Mouse (Mus musculus): ENCODE measurements around the gene Rack1.
"Not testable (repeated sequence)": the region's sequence is repeated elsewhere in the genome, so short reads cannot be mapped to it uniquely, and the experiment has no call there.

Rack1 gene

GRCm38 (mm10) chr11:48799921-48800701 is at the start of gene Rack1:
Rack1 (plus strand) TSS chr11:48800332.
- peak; percentile 81 for DNase-seq (ENCODE audit: low spot score)

- DNase-seq (ENCODE audit: low spot score), result no peak
Observed at GRCm38 (mm10) chr11:48750428-48750827, 49.7 kb upstream of the Rack1 start.

- not testable (repeated sequence) for DNase-seq (ENCODE audit: low spot score)
Observed at GRCm38 (mm10) chr11:48753534-48753933, 46.6 kb upstream of the Rack1 start.

- DNase-seq (ENCODE audit: low spot score), result no peak
Observed at GRCm38 (mm10) chr11:48759021-48759420, 41.1 kb upstream of the Rack1 start.

GRCm38 (mm10) chr11:48764119-48764518 is 36.0 kb upstream of the Rack1 start:
- no peak for DNase-seq (ENCODE audit: low spot score)

- no peak for DNase-seq (ENCODE audit: low spot score)
Observed at GRCm38 (mm10) chr11:48767195-48767876, 32.8 kb upstream of the Rack1 start.

- DNase-seq (ENCODE audit: low spot score), result no peak
Observed at GRCm38 (mm10) chr11:48771691-48772090, 28.4 kb upstream of the Rack1 start.

GRCm38 (mm10) chr11:48774443-48775298 is 25.5 kb upstream of the Rack1 start:
- no peak for DNase-seq (ENCODE audit: low spot score)

- no peak for DNase-seq (ENCODE audit: low spot score)
Observed at GRCm38 (mm10) chr11:48775483-48775882, 24.6 kb upstream of the Rack1 start.

- no peak for DNase-seq (ENCODE audit: low spot score)
Observed at GRCm38 (mm10) chr11:48776664-48777063, 23.5 kb upstream of the Rack1 start.

- DNase-seq (ENCODE audit: low spot score), result no peak
Observed at GRCm38 (mm10) chr11:48777303-48777702, 22.8 kb upstream of the Rack1 start.

GRCm38 (mm10) chr11:48779450-48779849 is 20.7 kb upstream of the Rack1 start:
- no peak for DNase-seq (ENCODE audit: low spot score)

GRCm38 (mm10) chr11:48782243-48782642 is 17.9 kb upstream of the Rack1 start:
- DNase-seq (ENCODE audit: low spot score), result no peak

GRCm38 (mm10) chr11:48787455-48788211 is 12.5 kb upstream of the Rack1 start:
- no peak for DNase-seq (ENCODE audit: low spot score)

- DNase-seq (ENCODE audit: low spot score), result peak; percentile 44
Observed at GRCm38 (mm10) chr11:48788311-48789089, 11.6 kb upstream of the Rack1 start.

GRCm38 (mm10) chr11:48789215-48789614 is 10.9 kb upstream of the Rack1 start:
- no peak for DNase-seq (ENCODE audit: low spot score)

- peak; percentile 58 for DNase-seq (ENCODE audit: low spot score)
Observed at GRCm38 (mm10) chr11:48789973-48790823, 9.9 kb upstream of the Rack1 start.

GRCm38 (mm10) chr11:48790946-48791345 is 9.2 kb upstream of the Rack1 start:
- no peak for DNase-seq (ENCODE audit: low spot score)

- not testable (repeated sequence) for DNase-seq (ENCODE audit: low spot score)
Observed at GRCm38 (mm10) chr11:48791894-48792293, 8.2 kb upstream of the Rack1 start.

- DNase-seq (ENCODE audit: low spot score), result no peak
Observed at GRCm38 (mm10) chr11:48793184-48793583, 6.9 kb upstream of the Rack1 start.

Measured in ovary, adult 18-20 months (tissue).